Mouse (Mus musculus): ENCODE data around the gene Eps8. TPM values are rescaled to one million over a fixed set of nuclear protein-coding genes. Genes with fewer than 3 reads are reported as not detected.
A peak's percentile ranks its signal among the peaks of the same experiment; 100 is the strongest.

The Eps8 gene
- polyA plus RNA-seq, 1 experiment, result 51.9 TPM

DNA sequence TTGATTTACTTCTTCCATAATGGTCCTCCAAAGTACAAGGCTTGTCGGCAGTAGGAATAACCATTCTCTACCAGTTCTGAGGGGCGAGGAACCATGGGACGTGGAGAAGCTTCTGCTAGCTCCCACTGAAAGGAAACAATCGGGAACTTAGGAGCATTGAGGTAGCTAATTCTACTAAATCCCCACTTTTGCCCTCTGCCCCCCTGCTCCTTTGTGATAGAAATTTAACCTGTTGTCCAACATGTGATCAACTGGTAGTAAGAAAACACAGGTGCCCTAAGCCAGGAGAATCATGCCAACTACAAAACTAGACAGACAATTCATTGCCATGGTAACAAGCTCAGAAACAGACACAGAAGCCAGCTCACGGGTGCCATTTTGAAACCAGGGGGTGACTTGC is 71.6 kb downstream of the Eps8 start:
- no peak for DNase-seq
- 73% methylated on average over 5 of the region's 5 CpGs for WGBS
- Histone ChIP-seq H3K27ac (ENCODE audit: insufficient read depth, low read depth, low read length) (no peak overlapping the region), H3K4me3 (ENCODE audit: insufficient read depth, low read depth, low read length) (no peak overlapping the region), H3K4me1 (ENCODE audit: control insufficient read depth, insufficient read depth, low read length) (peaks cover 17% of the 10 kb centered on the region), H3K36me3 (ENCODE audit: control insufficient read depth, insufficient read depth, low read length) (no peaks in the 10 kb centered on the region), H3K27me3 (replicated peaks; ENCODE audit: control insufficient read depth, insufficient read depth, low read length) (no peaks in the 10 kb centered on the region)
- TF ChIP-seq CTCF (conservative IDR thresholded peaks at IDR 0.05; ENCODE audit: insufficient read depth, insufficient read length, low read depth, low read length) (no peak), POLR2A (IDR thresholded peaks at IDR 0.05; ENCODE audit: low read depth, low read length) (no peak)

GRCm38 (mm10) chr6:137582207-137582889 is 72.3 kb downstream of the Eps8 start:
- H3K4me1 ChIP-seq (ENCODE audit: control insufficient read depth, insufficient read depth, low read length), result peaks cover 10% of the 10 kb centered on the region
- no peak overlapping the region for H3K4me3 ChIP-seq (ENCODE audit: insufficient read depth, low read depth, low read length)
- H3K27ac ChIP-seq (ENCODE audit: insufficient read depth, low read depth, low read length), result no peak overlapping the region
- no peaks in the 10 kb centered on the region for H3K36me3 ChIP-seq (ENCODE audit: control insufficient read depth, insufficient read depth, low read length)
- WGBS, result 64% methylated on average over 19 of the region's 19 CpGs
- no peak for TF ChIP-seq POLR2A (IDR thresholded peaks at IDR 0.05; ENCODE audit: low read depth, low read length)
- TF ChIP-seq CTCF (conservative IDR thresholded peaks at IDR 0.05; ENCODE audit: insufficient read depth, insufficient read length, low read depth, low read length), result no peak
- H3K27me3 ChIP-seq (replicated peaks; ENCODE audit: control insufficient read depth, insufficient read depth, low read length), result no peaks in the 10 kb centered on the region
- DNase-seq, result no peak

- 76% methylated on average over 6 of the region's 6 CpGs for WGBS
- no peak overlapping the region for H3K27ac ChIP-seq (ENCODE audit: insufficient read depth, low read depth, low read length)
Observed at GRCm38 (mm10) chr6:137581331-137582010, 73.2 kb downstream of the Eps8 start.

DNA sequence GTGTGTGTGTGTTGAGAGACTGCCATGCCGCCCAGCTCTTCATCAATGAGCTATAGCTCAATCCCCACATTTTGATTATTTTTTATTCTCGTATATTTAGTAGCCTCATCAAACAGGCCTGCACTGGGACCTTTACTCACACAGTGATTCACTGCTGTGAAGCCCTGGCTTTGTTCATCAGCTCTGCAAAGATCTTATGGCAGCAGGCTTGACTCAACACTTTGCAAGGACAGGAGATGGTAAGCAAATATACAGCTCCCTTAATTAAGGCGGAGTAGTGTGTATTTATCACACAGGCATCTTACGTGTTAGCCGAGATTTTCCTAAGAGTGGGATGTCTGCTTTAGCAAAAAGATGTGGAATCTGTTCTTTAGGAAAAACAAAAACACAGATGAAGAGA is 74.2 kb downstream of the Eps8 start:
- Histone ChIP-seq H3K27me3 (replicated peaks; ENCODE audit: control insufficient read depth, insufficient read depth, low read length) (no peaks in the 10 kb centered on the region), H3K4me1 (ENCODE audit: control insufficient read depth, insufficient read depth, low read length) (peaks cover 12% of the 10 kb centered on the region; the same call in 1 of the 2 replicates), H3K36me3 (ENCODE audit: control insufficient read depth, insufficient read depth, low read length) (no peaks in the 10 kb centered on the region), H3K27ac (ENCODE audit: insufficient read depth, low read depth, low read length) (no peak overlapping the region), H3K4me3 (ENCODE audit: insufficient read depth, low read depth, low read length) (no peak overlapping the region)
- WGBS, result 94% methylated on average over 5 of the region's 5 CpGs
- DNase-seq, result no peak
- no peak for TF ChIP-seq POLR2A (IDR thresholded peaks at IDR 0.05; ENCODE audit: low read depth, low read length)
- TF ChIP-seq CTCF (conservative IDR thresholded peaks at IDR 0.05; ENCODE audit: insufficient read depth, insufficient read length, low read depth, low read length), result no peak

More at GRCm38 (mm10) chr6:137581331-137582010, 73.2 kb downstream of the Eps8 start:
- no peak overlapping the region for H3K4me3 ChIP-seq (ENCODE audit: insufficient read depth, low read depth, low read length)
- no peaks in the 10 kb centered on the region for H3K36me3 ChIP-seq (ENCODE audit: control insufficient read depth, insufficient read depth, low read length)
- peaks cover 10% of the 10 kb centered on the region; the same call in 1 of the 2 replicates for H3K4me1 ChIP-seq (ENCODE audit: control insufficient read depth, insufficient read depth, low read length)
- no peaks in the 10 kb centered on the region for H3K27me3 ChIP-seq (replicated peaks; ENCODE audit: control insufficient read depth, insufficient read depth, low read length)
- no peak for DNase-seq
- TF ChIP-seq CTCF (conservative IDR thresholded peaks at IDR 0.05; ENCODE audit: insufficient read depth, insufficient read length, low read depth, low read length), result no peak
- TF ChIP-seq POLR2A (IDR thresholded peaks at IDR 0.05; ENCODE audit: low read depth, low read length), result no peak

DNA sequence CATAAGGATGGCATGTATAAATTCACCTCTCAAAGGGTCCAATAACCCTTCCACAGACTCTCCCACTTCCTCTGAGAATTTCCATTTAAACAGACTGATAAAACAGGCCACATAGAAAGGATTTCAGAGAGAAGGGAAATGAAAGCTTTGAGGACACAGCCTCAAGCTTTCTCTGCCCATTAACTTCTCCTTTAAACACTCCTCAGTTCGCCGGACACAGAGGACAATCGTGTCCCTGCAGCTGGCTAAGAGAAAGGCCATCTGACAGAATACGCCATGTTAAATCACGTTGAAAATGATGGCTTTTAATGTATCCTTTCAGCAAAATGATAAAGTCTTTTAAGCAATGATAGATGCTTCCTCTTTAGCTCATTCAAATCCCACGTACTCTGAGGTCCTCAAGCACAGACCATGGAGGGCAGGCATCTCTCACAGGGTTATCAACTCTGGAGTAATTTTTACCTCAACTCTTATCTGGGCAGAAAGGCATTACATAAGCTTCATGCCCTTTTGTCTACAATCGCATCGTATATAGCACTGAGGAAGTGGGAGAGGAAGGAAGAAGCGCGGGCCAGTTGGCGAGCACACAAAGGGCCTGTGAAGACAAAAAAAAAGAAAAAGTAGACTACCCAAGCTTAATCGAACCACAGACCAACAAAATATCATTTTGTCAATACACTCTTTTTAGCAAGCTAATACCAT is 77.9 kb downstream of the Eps8 start:
- Histone ChIP-seq H3K27me3 (replicated peaks; ENCODE audit: control insufficient read depth, insufficient read depth, low read length) (no peaks in the 10 kb centered on the region), H3K36me3 (ENCODE audit: control insufficient read depth, insufficient read depth, low read length) (no peaks in the 10 kb centered on the region), H3K4me1 (ENCODE audit: control insufficient read depth, insufficient read depth, low read length) (peaks cover 10% of the 10 kb centered on the region; the same call in 1 of the 2 replicates), H3K27ac (ENCODE audit: insufficient read depth, low read depth, low read length) (no peak overlapping the region), H3K4me3 (ENCODE audit: insufficient read depth, low read depth, low read length) (no peak overlapping the region)
- TF ChIP-seq CTCF (conservative IDR thresholded peaks at IDR 0.05; ENCODE audit: insufficient read depth, insufficient read length, low read depth, low read length), result no peak
- TF ChIP-seq POLR2A (IDR thresholded peaks at IDR 0.05; ENCODE audit: low read depth, low read length), result no peak
- 74% methylated on average over 12 of the region's 12 CpGs for WGBS
- no peak for DNase-seq

GRCm38 (mm10) chr6:137576091-137576490 is 78.6 kb downstream of the Eps8 start:
- H3K27ac ChIP-seq (ENCODE audit: insufficient read depth, low read depth, low read length), result peak overlapping the region; percentile 16; the same call in 1 of the 2 replicates
- H3K27me3 ChIP-seq (replicated peaks; ENCODE audit: control insufficient read depth, insufficient read depth, low read length), result no peaks in the 10 kb centered on the region
- H3K36me3 ChIP-seq (ENCODE audit: control insufficient read depth, insufficient read depth, low read length), result no peaks in the 10 kb centered on the region
- no peak overlapping the region for H3K4me3 ChIP-seq (ENCODE audit: insufficient read depth, low read depth, low read length)
- 79% methylated on average over 4 of the region's 4 CpGs for WGBS
- peaks cover 13% of the 10 kb centered on the region; the same call in 1 of the 2 replicates for H3K4me1 ChIP-seq (ENCODE audit: control insufficient read depth, insufficient read depth, low read length)
- peak; percentile 74 for DNase-seq
- TF ChIP-seq POLR2A (IDR thresholded peaks at IDR 0.05; ENCODE audit: low read depth, low read length) (no peak), CTCF (conservative IDR thresholded peaks at IDR 0.05; ENCODE audit: insufficient read depth, insufficient read length, low read depth, low read length) (no peak)

GRCm38 (mm10) chr6:137573897-137574296 is 80.8 kb downstream of the Eps8 start:
- WGBS, result 76% methylated on average over 7 of the region's 7 CpGs
- TF ChIP-seq POLR2A (IDR thresholded peaks at IDR 0.05; ENCODE audit: low read depth, low read length) (no peak), CTCF (conservative IDR thresholded peaks at IDR 0.05; ENCODE audit: insufficient read depth, insufficient read length, low read depth, low read length) (no peak)
- Histone ChIP-seq H3K36me3 (ENCODE audit: control insufficient read depth, insufficient read depth, low read length) (no peaks in the 10 kb centered on the region), H3K4me1 (ENCODE audit: control insufficient read depth, insufficient read depth, low read length) (peaks cover 13% of the 10 kb centered on the region; the same call in 1 of the 2 replicates), H3K27me3 (replicated peaks; ENCODE audit: control insufficient read depth, insufficient read depth, low read length) (no peaks in the 10 kb centered on the region), H3K4me3 (ENCODE audit: insufficient read depth, low read depth, low read length) (no peak overlapping the region), H3K27ac (ENCODE audit: insufficient read depth, low read depth, low read length) (no peak overlapping the region)
- DNase-seq, result no peak
